In genomic region chr4:66794283-66794682, GRCm38 (mm10) we compare ENCODE assay signal across 20 mouse cellular contexts.
"Had no signal": no experiment of that assay in that cellular context is flagged by ENCODE, and none has a peak within 500 bp of the region (broad histone marks: within the 10 kb centered on the region; RNA-seq: fewer than 3 reads in every experiment).

No protein-coding gene starts in this region.

- H3K4me1 ChIP-seq: limb, embryonic 15.5 days; megakaryocyte, embryonic 14.5 days; midbrain, embryonic 10.5 days; midbrain, embryonic 13.5 days; neural tube, embryonic 12.5 days; neural tube, embryonic 15.5 days; stomach, embryonic 15.5 days had no signal

- H3K9me3 ChIP-seq: limb, embryonic 15.5 days; megakaryocyte, embryonic 14.5 days; midbrain, embryonic 10.5 days; midbrain, embryonic 13.5 days; neural tube, embryonic 12.5 days; neural tube, embryonic 15.5 days; stomach, embryonic 15.5 days had no signal

- H3K4me3 ChIP-seq: limb, embryonic 15.5 days; megakaryocyte, embryonic 14.5 days; midbrain, embryonic 10.5 days; midbrain, embryonic 13.5 days; neural tube, embryonic 12.5 days; neural tube, embryonic 15.5 days; stomach, embryonic 15.5 days had no signal

- H3K27me3 ChIP-seq: limb, embryonic 15.5 days; megakaryocyte, embryonic 14.5 days; midbrain, embryonic 13.5 days; neural tube, embryonic 12.5 days; neural tube, embryonic 15.5 days; stomach, embryonic 15.5 days had no signal

- H3K36me3 ChIP-seq: limb, embryonic 15.5 days; midbrain, embryonic 10.5 days; midbrain, embryonic 13.5 days; neural tube, embryonic 12.5 days; neural tube, embryonic 15.5 days; stomach, embryonic 15.5 days had no signal

- ATAC-seq: liver, postnatal 0 days; lung, postnatal 0 days; midbrain, embryonic 13.5 days had no signal

- H3K27ac ChIP-seq: limb, embryonic 15.5 days; liver, embryonic 14.5 days; midbrain, embryonic 10.5 days; midbrain, embryonic 13.5 days; neural tube, embryonic 12.5 days; neural tube, embryonic 15.5 days; stomach, embryonic 15.5 days had no signal

- DNase-seq: kidney, adult 18-20 months; kidney, adult 9 months; kidney, postnatal 14 days; kidney, postnatal 4 days; left cerebral cortex, postnatal 4 days; liver, postnatal 0 days; lung, embryonic 14.5 days; right cerebral cortex, postnatal 25 days; spleen, adult 18-20 months; thymus, postnatal 25 days had no signal

- H3K9ac ChIP-seq: limb, embryonic 15.5 days; liver, embryonic 14.5 days; liver, postnatal 0 days; lung, embryonic 14.5 days; midbrain, embryonic 13.5 days; neural tube, embryonic 12.5 days; neural tube, embryonic 15.5 days; stomach, embryonic 15.5 days had no signal

- H3K4me2 ChIP-seq: limb, embryonic 15.5 days; liver, embryonic 11.5 days; lung, embryonic 14.5 days; midbrain, embryonic 13.5 days; neural tube, embryonic 12.5 days; neural tube, embryonic 15.5 days; stomach, embryonic 15.5 days had no signal
